Mouse (Mus musculus): ENCODE results near the gene Slc34a1. TPM values are rescaled to one million over a fixed set of nuclear protein-coding genes. Genes with fewer than 3 reads are reported as not detected.

The Slc34a1 gene
- polyA plus RNA-seq, 1 experiment from 2014 or later, result not detected

- no peak overlapping the region for H3K4me2 ChIP-seq
- H3K9me3 ChIP-seq (ENCODE audit: control insufficient read depth, low read length), result no peaks in the 10 kb centered on the region
- no peak overlapping the region for H3K4me3 ChIP-seq (ENCODE audit: low read depth, low read length)
- peaks cover 20% of the 10 kb centered on the region for H3K36me3 ChIP-seq (ENCODE audit: control insufficient read depth, insufficient read depth, low read length)
- no peak for DNase-seq (ENCODE audit: low spot score, missing footprints)
- H3K4me1 ChIP-seq (ENCODE audit: control insufficient read depth, insufficient read depth, low read length), result peaks cover 18% of the 10 kb centered on the region
- peak overlapping the region; percentile 14; the same call in 1 of the 2 replicates for H3K9ac ChIP-seq (ENCODE audit: low read length)
- 89% methylated on average over 3 of the region's 3 CpGs for whole genome bisulfite sequencing
- no peaks in the 10 kb centered on the region for H3K27me3 ChIP-seq (ENCODE audit: control insufficient read depth, insufficient read depth, low read length)
- no peak for ATAC-seq (ENCODE audit: low FRiP score)
- no peak overlapping the region for H3K27ac ChIP-seq (ENCODE audit: low read depth, low read length)
These were observed 49.6 kb downstream of the Slc34a1 start for GRCm38 (mm10) chr13:55447543-55447943.

DNA sequence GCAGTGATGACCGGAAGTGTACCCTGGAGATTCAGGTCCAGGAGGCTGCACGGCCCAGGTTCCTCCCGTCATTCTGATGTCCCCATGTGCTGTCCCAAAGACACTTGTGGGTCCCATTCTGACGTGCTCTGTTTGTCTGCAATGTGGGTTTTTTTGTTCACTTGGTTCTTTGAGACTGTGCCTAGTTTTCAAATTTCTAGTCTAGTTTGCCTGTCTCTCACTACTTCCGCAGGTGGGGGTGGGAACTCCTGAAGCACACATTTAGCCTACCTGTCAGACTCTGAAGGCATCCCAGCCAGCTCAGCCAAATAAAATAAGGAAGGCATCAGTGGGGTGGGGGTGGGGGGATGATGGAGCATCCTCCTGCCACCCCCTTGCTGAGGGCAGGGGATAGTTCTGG lies 50.1 kb downstream of the Slc34a1 start:
- H3K27me3 ChIP-seq (ENCODE audit: control insufficient read depth, insufficient read depth, low read length), result no peaks in the 10 kb centered on the region
- 92% methylated on average over 5 of the region's 5 CpGs for WGBS
- ATAC-seq (ENCODE audit: low FRiP score) (no peak), DNase-seq (ENCODE audit: low spot score, missing footprints) (peak; percentile 54)
- no peak overlapping the region for H3K4me2 ChIP-seq
- H3K27ac ChIP-seq (ENCODE audit: low read depth, low read length), result no peak overlapping the region
- H3K9ac ChIP-seq (ENCODE audit: low read length), result no peak overlapping the region
- H3K4me1 ChIP-seq (ENCODE audit: control insufficient read depth, insufficient read depth, low read length), result peaks cover 18% of the 10 kb centered on the region
- H3K4me3 ChIP-seq (ENCODE audit: low read depth, low read length), result no peak overlapping the region
- no peaks in the 10 kb centered on the region for H3K9me3 ChIP-seq (ENCODE audit: control insufficient read depth, low read length)
- H3K36me3 ChIP-seq (ENCODE audit: control insufficient read depth, insufficient read depth, low read length), result peaks cover 25% of the 10 kb centered on the region

DNA sequence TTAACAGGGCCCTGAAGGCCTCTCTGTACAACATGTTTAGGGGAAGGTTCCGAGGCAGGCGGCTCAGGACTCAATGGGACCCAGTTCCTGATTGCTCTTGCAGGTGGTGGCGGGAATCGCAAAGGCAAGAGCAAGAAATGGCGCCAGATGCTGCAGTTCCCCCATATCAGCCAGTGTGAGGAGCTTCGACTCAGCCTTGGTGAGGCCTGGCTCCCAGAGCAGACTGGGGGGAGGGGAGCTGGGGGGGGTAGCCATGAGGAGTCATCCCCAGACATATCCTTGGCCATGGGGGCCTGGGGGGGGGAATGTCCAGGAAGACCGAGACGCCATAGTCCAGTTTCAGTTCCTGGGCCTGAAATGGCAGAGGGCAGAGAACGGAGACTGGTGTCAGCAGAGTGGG lies 51.2 kb downstream of the Slc34a1 start:
- H3K4me3 ChIP-seq (ENCODE audit: low read depth, low read length), result no peak overlapping the region
- peaks cover 14% of the 10 kb centered on the region for H3K4me1 ChIP-seq (ENCODE audit: control insufficient read depth, insufficient read depth, low read length)
- DNase-seq (ENCODE audit: low spot score, missing footprints) (no peak), ATAC-seq (ENCODE audit: low FRiP score) (no peak)
- H3K27me3 ChIP-seq (ENCODE audit: control insufficient read depth, insufficient read depth, low read length), result no peaks in the 10 kb centered on the region
- H3K4me2 ChIP-seq, result no peak overlapping the region
- no peaks in the 10 kb centered on the region for H3K9me3 ChIP-seq (ENCODE audit: control insufficient read depth, low read length)
- peaks cover 28% of the 10 kb centered on the region for H3K36me3 ChIP-seq (ENCODE audit: control insufficient read depth, insufficient read depth, low read length)
- H3K9ac ChIP-seq (ENCODE audit: low read length), result no peak overlapping the region
- H3K27ac ChIP-seq (ENCODE audit: low read depth, low read length), result no peak overlapping the region
- whole genome bisulfite sequencing, result 94% methylated on average over 9 of the region's 9 CpGs

GRCm38 (mm10) chr13:55449679-55450441 lies 51.9 kb downstream of the Slc34a1 start:
- no peak for ATAC-seq (ENCODE audit: low FRiP score)
- Histone ChIP-seq H3K36me3 (ENCODE audit: control insufficient read depth, insufficient read depth, low read length) (peaks cover 32% of the 10 kb centered on the region), H3K27me3 (ENCODE audit: control insufficient read depth, insufficient read depth, low read length) (no peaks in the 10 kb centered on the region), H3K9ac (ENCODE audit: low read length) (no peak overlapping the region), H3K4me2 (no peak overlapping the region), H3K4me1 (ENCODE audit: control insufficient read depth, insufficient read depth, low read length) (peaks cover 14% of the 10 kb centered on the region), H3K9me3 (ENCODE audit: control insufficient read depth, low read length) (no peaks in the 10 kb centered on the region), H3K27ac (ENCODE audit: low read depth, low read length) (no peak overlapping the region), H3K4me3 (ENCODE audit: low read depth, low read length) (no peak overlapping the region)
- peak; percentile 45 for DNase-seq (ENCODE audit: low spot score, missing footprints)
- 92% methylated on average over 17 of the region's 17 CpGs for WGBS

DNA sequence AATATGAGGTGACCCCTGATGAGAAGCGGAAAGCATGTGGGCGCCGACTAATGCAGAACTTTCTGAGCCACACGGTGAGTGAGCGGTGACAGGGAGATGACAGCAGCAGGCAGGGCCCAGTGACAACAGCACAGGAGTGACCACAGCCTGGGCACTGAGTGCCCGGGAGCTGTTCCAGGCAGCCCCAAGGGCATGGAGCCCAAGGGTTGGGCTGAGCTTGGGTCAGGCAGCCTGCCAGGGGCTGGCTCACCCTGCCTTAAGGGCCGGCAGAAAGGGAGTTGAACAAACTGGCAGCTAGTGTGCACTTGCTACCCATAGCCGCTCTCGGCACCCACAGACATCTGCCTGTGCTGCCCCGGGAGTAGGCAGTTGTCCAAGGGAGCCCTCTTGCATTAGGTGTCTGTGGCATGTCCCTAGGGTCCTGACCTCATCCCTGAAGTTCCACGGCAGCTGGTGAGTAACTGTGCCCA lies 52.6 kb downstream of the Slc34a1 start:
- Histone ChIP-seq H3K9me3 (ENCODE audit: control insufficient read depth, low read length) (no peaks in the 10 kb centered on the region), H3K4me2 (no peak overlapping the region), H3K4me3 (ENCODE audit: low read depth, low read length) (no peak overlapping the region), H3K9ac (ENCODE audit: low read length) (no peak overlapping the region), H3K27ac (ENCODE audit: low read depth, low read length) (no peak overlapping the region), H3K4me1 (ENCODE audit: control insufficient read depth, insufficient read depth, low read length) (peaks cover 14% of the 10 kb centered on the region), H3K27me3 (ENCODE audit: control insufficient read depth, insufficient read depth, low read length) (no peaks in the 10 kb centered on the region), H3K36me3 (ENCODE audit: control insufficient read depth, insufficient read depth, low read length) (peaks cover 32% of the 10 kb centered on the region)
- 95% methylated on average over 11 of the region's 11 CpGs for WGBS
- DNase-seq (ENCODE audit: low spot score, missing footprints), result peak; percentile 12
- ATAC-seq (ENCODE audit: low FRiP score), result no peak

DNA sequence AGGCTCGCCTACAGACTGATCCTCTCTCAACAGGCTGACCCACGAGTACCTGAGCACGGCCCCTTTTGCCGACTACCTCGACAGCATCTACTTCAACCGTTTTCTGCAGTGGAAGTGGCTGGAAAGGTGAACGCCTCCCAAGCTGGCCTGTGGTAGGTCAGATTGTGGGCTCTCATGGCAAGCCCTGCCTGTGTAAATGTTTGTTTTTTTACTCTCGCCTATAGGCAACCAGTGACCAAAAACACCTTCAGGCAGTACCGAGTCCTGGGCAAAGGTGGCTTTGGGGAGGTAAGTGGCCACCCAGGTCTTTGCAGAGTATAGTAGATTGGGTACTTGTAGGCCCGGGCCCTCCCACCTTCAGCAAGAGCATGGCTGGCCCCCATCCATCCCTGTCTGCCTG lies 53.3 kb downstream of the Slc34a1 start:
- Histone ChIP-seq H3K4me3 (ENCODE audit: low read depth, low read length) (no peak overlapping the region), H3K36me3 (ENCODE audit: control insufficient read depth, insufficient read depth, low read length) (peaks cover 32% of the 10 kb centered on the region), H3K27me3 (ENCODE audit: control insufficient read depth, insufficient read depth, low read length) (no peaks in the 10 kb centered on the region), H3K4me1 (ENCODE audit: control insufficient read depth, insufficient read depth, low read length) (peaks cover 9% of the 10 kb centered on the region), H3K4me2 (no peak overlapping the region), H3K27ac (ENCODE audit: low read depth, low read length) (no peak overlapping the region), H3K9ac (ENCODE audit: low read length) (no peak overlapping the region), H3K9me3 (ENCODE audit: control insufficient read depth, low read length) (no peaks in the 10 kb centered on the region)
- ATAC-seq (ENCODE audit: low FRiP score) (no peak), DNase-seq (ENCODE audit: low spot score, missing footprints) (peak; percentile 2)
- WGBS, result 85% methylated on average over 10 of the region's 10 CpGs

- WGBS, result 97% methylated on average over 16 of the region's 16 CpGs
- ATAC-seq (ENCODE audit: low FRiP score), result no peak
These were observed 54.0 kb downstream of the Slc34a1 start for GRCm38 (mm10) chr13:55451785-55452549.

DNA sequence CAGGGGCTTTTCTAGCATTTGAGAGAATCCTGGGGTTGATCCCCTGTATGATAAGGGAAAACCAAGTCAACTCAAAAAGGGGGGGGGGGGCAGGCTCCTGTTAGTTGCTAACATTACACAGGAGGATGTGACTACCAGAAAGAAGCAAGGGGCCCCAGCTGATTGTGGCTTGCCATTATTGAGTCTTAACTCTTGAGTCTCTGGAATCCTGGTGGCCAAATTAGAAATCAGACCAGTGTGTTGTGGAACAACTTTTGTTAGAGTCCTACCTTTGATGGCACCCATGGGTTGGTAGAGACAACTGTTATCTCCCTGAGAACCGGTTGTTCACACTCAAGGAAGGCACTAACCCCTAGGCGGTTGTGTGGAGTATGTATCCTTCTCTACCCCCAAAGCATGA lies 65.0 kb downstream of the Slc34a1 start:
- 45% methylated on average over 2 of the region's 2 CpGs for WGBS
- no peak overlapping the region; the same call in 1 of the 2 replicates for H3K4me2 ChIP-seq

More at GRCm38 (mm10) chr13:55451785-55452549, 54.0 kb downstream of the Slc34a1 start:
- H3K4me2 ChIP-seq, result no peak overlapping the region
- H3K9ac ChIP-seq (ENCODE audit: low read length), result no peak overlapping the region
- H3K27me3 ChIP-seq (ENCODE audit: control insufficient read depth, insufficient read depth, low read length), result no peaks in the 10 kb centered on the region
- DNase-seq (ENCODE audit: low spot score, missing footprints), result peak; percentile 65
- no peaks in the 10 kb centered on the region for H3K9me3 ChIP-seq (ENCODE audit: control insufficient read depth, low read length)
- peaks cover 2% of the 10 kb centered on the region; the same call in 1 of the 2 replicates for H3K4me1 ChIP-seq (ENCODE audit: control insufficient read depth, insufficient read depth, low read length)
- H3K4me3 ChIP-seq (ENCODE audit: low read depth, low read length), result no peak overlapping the region
- peaks cover 32% of the 10 kb centered on the region for H3K36me3 ChIP-seq (ENCODE audit: control insufficient read depth, insufficient read depth, low read length)
- no peak overlapping the region for H3K27ac ChIP-seq (ENCODE audit: low read depth, low read length)

More for the DNA sequence above, 65.0 kb downstream of the Slc34a1 start:
- no peak overlapping the region for H3K9ac ChIP-seq (ENCODE audit: low read length)
- H3K27ac ChIP-seq (ENCODE audit: low read depth, low read length), result no peak overlapping the region
- H3K4me1 ChIP-seq (ENCODE audit: control insufficient read depth, insufficient read depth, low read length), result peaks cover 26% of the 10 kb centered on the region
- H3K9me3 ChIP-seq (ENCODE audit: control insufficient read depth, low read length), result no peaks in the 10 kb centered on the region
- H3K4me3 ChIP-seq (ENCODE audit: low read depth, low read length), result no peak overlapping the region
- ATAC-seq (ENCODE audit: low FRiP score) (no peak), DNase-seq (ENCODE audit: low spot score, missing footprints) (peak; percentile 86)
- peaks cover 14% of the 10 kb centered on the region; the same call in 1 of the 2 replicates for H3K36me3 ChIP-seq (ENCODE audit: control insufficient read depth, insufficient read depth, low read length)
- H3K27me3 ChIP-seq (ENCODE audit: control insufficient read depth, insufficient read depth, low read length), result no peaks in the 10 kb centered on the region
